Mouse (Mus musculus) left cerebral cortex, postnatal 25 days (tissue): ENCODE results near the gene Gnl1. TPM values are rescaled to one million over a fixed set of nuclear protein-coding genes. Genes with fewer than 3 reads are reported as not detected.
"Not testable (repeated sequence)": the region's sequence is repeated elsewhere in the genome, so short reads cannot be mapped to it uniquely, and the experiment has no call there.

ENCODE experiments used
- DNase-seq, 2 experiments: peaks; one replicate each; pipeline ENCODE4 v3.0.0; 2022; ENCODE audit warnings: low spot score in 2 of 2, mixed read lengths in 1 of 2
- intact Hi-C: fragments of 180-260 bp; cut with DNase I; formaldehyde crosslinking; loops from one replicate; pipeline ENCODE4 v1.15.1; 2025
- total RNA-seq, 2 experiments: library from RNA; stranded (reverse); gene quantifications; 2 replicates each; pipeline ENCODE4 v1.2.3; 2021

The Gnl1 gene
- 100 to 1,000 TPM; 161 to 175 TPM for total RNA-seq

DNA sequence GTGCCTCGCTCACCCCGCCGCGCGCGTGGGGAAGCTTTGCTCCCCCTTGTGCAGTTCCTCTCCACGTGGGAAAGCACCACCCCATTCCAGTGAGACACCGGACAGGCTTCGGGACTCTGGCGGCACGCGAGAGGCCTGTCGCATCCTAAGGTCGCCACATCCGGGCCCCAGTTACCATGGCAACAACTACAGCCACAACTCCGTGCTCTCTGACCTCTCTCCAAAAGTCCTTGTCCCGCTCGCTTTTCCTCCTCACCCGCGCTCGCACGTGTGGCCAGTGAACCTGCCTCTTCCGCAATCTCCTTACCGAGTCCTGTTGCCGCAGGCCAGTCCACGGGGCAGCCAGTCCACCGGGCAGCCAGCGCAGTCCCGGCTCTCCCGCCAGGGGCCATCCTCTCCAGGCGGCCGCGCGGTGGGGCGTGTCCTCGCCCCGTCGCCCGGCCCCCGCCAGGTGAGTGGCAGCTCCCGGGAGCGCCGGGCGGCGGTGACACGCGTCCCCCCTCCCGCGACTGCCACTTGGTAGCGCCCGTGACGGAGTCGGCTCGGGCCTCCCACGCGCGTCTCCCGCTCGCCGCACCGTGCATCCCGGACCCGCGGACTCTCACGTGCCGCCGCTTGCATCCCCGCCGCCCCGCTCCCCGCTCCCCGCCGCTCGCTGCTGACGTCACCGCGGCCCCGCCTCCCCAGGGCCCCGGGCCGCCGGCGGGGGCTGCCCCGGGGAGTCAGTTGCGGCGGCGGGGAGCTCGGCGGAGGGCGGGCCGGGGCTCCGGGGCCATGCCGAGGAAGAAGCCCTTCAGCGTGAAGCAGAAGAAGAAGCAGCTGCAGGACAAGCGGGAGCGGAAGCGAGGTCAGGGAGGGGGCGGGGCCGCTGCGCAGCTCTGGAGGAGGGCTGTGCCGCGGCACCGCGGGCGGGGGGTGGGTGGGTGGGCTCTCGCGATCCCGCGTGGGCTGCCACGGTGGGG lies at the start of gene Gnl1, which contains the start of gene Prr3:
Gene Gnl1, plus strand, starts transcription at position 451 of the 962 bp plus-strand sequence.
Gene Prr3, minus strand, starts transcription at position 836 of the 962 bp plus-strand sequence.
- peak; percentile 95 to 98 for DNase-seq
- intact Hi-C loops = loop anchor here (10.0 kb wide), 2 partner anchors 145 to 975 kb away; partner anchors contain the start of genes Ppp1r11, Tubb5, Znrd1 and Znrd1as

GRCm38 (mm10) chr17:35930627-35931026 lies 49.0 kb upstream of the Gnl1 start:
- intact Hi-C loops = loop anchor here (10.0 kb wide), 2 partner anchors 134 to 264 kb away; partner anchors contain the start of gene H2-T3
- no peak for DNase-seq

DNA sequence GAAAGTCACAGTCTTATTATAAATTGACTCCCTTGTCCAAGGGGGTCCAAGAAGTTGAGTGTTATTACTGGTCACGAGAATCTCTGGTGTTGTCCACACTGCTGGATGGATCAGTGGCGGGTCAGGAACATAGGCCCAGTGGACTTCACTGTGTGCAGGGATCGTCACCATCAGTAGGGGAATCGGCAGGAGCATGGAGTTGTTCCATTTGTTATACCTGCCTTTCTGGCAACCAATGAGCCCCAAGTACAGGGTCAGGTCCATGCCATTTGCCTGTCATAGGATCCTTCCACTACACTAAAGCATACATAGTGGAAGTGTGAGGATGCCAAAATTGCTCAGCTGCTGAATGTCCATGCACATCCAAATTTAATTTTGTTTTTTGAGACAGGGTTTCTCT lies 47.0 kb upstream of the Gnl1 start:
- intact Hi-C loops = loop anchor here (10.0 kb wide), 2 partner anchors 132 to 262 kb away; partner anchors contain the start of gene H2-T3
- DNase-seq = no peak

DNA sequence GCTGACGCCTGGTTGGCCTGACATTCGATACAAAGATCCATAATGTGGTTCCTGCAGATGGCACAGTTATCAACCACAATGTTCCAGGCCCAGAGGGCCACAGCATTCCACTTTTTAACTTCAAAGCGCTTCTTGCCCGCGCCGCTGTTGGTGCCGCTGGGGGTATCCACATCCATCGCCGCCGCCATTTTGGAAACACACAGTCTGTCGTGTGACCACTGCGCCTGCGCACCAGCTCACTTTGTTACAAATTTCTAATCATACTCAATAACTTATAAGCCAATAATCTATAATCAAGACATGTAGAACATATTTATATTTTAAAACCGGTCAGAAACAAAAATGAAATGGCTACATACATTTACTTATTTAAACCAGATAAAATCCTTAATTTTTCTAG lies 43.9 kb upstream of the Gnl1 start:
- not testable (repeated sequence) for DNase-seq
- intact Hi-C loops = loop anchor here (5.0 to 10.0 kb wide), 4 partner anchors 129 to 482 kb away; partner anchors contain the start of gene H2-T3

DNA sequence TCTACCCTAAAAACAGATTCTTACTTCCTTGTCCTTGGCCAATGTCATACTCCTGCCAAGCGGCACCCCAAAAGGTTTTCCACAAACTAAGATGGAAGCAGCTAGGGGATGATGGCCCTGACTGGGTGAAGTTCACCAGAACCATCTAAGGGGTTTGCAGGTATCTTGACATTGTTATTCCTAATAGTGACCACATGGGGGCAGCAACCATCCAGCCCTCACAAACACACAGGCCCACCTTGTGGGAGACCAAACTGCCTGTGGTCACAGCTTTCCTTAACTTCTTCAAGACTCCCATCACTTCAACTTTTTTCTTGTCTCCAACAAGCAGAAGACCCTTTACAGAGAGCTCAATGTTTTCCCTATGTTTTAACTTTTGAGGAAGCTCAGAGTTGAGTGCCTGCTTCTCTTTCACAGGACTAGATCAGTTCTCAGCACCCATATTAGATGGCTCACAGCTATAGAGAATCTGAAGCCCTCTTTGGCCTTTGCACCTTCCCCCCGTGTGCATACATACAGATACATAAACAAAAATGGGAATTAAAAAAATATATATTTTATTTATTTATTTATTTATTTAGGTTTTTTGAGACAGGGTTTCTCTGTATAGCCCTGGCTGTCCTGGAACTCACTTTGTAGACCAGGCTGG lies 41.8 kb upstream of the Gnl1 start:
- DNase-seq = peak; percentile 58 to 59

GRCm38 (mm10) chr17:35939108-35939507 lies 40.5 kb upstream of the Gnl1 start:
- no peak for DNase-seq
- intact Hi-C loops = loop anchor here (5.0 to 10.0 kb wide), 4 partner anchors 126 to 478 kb away; partner anchors contain the start of gene H2-T3

More for the DNA sequence above, 41.8 kb upstream of the Gnl1 start:
- intact Hi-C loops = loop anchor here (1.0 to 10.0 kb wide), 5 partner anchors 55 to 479 kb away; partner anchors contain the start of gene H2-T3

GRCm38 (mm10) chr17:35939941-35940340 lies 39.7 kb upstream of the Gnl1 start:
- intact Hi-C loops = loop anchor here (5.0 to 10.0 kb wide), 4 partner anchors 125 to 477 kb away; partner anchors contain the start of gene H2-T3
- DNase-seq = no peak

DNA sequence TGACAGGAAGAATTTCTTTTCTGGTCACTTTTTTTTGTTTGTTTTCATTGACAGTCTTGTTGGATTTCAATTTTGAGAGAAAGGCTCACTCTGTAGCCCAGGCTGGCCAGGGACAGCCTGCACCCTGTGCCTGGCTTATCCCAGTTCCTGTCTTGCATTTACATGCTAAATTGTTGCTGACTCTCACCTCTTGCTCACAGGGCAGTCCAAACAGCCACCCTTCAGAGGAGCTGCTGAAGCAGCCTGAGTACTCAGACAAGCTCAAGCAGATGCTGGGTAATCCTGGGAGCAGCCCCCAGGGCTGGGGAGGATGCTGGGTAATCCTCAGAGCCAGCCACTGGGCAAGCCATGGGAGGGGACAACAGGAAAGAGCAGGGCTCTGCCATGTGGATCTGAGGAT lies 28.7 kb upstream of the Gnl1 start:
- DNase-seq, intact Hi-C loops: not testable (repeated sequence)

DNA sequence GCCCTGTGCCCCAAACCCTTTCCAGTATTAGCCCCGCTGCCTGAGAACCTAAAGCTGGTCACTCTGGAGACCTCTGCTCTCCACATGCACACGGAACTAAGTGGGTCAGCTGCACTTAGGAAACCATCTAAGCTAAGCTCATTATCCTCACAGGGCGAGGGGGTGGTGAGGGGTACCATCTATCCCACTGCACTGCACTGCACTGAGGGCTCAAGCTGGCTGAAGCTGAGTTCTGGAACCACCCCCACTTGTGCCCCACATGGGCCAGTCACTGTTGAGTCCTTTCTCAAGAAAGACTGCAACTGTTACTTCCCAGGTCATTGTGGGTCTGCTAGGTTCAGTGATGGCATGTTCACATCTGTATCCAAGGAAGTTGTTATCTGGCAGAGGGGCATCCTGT lies 27.1 kb upstream of the Gnl1 start:
- intact Hi-C loops, DNase-seq: not testable (repeated sequence)

GRCm38 (mm10) chr17:35954665-35955064 lies 25.0 kb upstream of the Gnl1 start:
- intact Hi-C loops = no loop called here
- no peak for DNase-seq

- intact Hi-C loops = no loop called here
Measured at GRCm38 (mm10) chr17:35958533-35959223, 21.0 kb upstream of the Gnl1 start.

DNA sequence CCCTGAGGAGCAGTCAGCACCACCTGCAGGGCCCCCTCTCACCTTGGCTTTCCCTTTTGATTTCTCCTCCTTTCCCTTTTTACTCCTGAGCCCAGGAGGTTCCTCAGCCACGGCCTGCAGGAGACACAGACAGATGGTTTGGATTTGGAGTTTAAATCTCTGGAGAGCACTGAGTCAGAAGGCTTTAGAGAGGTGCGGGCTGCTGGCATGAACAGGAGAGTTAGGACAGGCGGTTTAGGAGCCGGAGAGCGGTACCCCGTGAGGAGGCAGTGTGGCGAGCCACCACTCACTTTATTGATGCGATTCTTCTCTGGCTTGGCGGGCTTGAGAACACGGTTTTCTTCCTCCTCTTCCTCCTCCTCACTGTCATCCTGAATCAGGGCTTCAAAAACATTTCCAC lies 16.4 kb upstream of the Gnl1 start:
- intact Hi-C loops = no loop called here
- no peak for DNase-seq

More at GRCm38 (mm10) chr17:35958533-35959223, 21.0 kb upstream of the Gnl1 start:
- peak in 1 of 2 experiments; percentile 34 for DNase-seq

DNA sequence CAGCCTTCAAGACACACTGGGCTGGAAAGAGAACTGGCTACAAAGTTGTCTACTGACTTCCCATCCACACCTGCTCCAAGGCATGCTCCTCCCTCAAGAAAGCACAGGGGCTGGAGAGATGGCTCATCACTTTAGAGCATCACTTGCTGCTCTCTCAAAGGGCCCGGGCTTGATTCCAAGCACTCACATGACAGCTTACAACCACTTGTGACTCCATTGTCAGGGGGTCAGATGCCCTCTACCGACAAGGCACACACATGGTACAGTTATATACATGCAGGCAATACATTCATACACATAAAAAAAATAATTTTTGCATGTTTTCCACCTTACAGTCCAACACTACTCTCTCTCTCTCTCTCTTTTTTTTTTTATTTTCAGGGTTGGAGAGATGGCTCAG lies 12.0 kb upstream of the Gnl1 start:
- DNase-seq = no peak
- intact Hi-C loops = no loop called here

- intact Hi-C loops = loop anchor here (10.0 kb wide), 2 partner anchors 135 to 985 kb away; partner anchors contain the start of genes Ppp1r11, Tubb5, Znrd1 and Znrd1as
Measured at GRCm38 (mm10) chr17:35969418-35970389, 9.9 kb upstream of the Gnl1 start, which contains the start of gene Abcf1. Abcf1 (minus strand) TSS chr17:35969761.

DNA sequence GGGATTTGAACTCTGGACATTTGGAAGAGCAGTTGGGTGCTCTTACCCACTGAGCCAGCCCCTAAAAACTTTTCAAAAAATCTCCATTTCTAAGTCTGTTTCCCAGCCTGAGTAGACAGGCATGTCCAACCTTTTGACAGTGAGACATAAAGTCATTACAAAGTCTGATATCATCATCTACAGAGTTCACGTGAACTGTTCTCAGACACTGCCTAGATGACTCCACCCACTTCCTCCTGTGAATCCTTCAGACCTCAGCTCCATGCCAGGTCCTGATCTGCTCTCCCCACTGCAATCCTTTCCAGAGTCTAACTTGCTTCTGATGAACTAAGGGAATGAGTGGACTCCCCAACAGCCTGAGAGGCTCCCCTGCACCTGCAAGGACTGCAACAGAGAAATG lies 7.5 kb upstream of the Gnl1 start:
- no peak for DNase-seq
- intact Hi-C loops = loop anchor here (10.0 kb wide), 2 partner anchors 137 to 983 kb away; partner anchors contain the start of genes Ppp1r11, Tubb5, Znrd1 and Znrd1as

More at GRCm38 (mm10) chr17:35969418-35970389, 9.9 kb upstream of the Gnl1 start, which contains the start of gene Abcf1:
- DNase-seq = peak; percentile 98 to 99

DNA sequence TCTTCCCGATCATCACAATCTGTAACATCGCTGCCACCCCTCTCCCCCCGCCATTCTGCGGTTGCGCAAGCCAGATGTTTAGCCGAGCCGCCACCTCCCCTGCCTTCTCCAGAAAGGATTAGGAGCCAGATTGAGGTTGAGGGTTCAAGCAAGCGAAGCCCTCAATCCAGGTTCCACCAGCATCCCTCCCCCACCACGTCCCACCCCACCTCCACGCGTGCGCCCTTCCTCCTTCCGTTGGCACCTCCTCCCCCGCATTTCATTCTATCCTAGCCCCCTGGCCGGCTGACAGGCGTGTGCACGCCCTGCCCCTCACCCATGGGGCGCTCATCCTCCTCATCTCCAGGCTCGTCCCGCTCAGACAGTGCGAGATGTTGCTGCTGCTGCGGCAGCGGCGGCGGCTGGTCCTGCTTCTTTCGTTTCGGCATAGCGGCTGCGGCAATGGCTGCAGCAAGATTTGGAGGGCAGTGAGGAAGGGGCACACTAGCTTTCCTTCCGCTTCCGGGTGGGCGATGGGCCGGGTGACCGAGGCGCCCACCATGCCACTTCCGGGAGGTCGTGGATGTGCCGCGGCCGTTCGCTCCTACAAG lies 745 bp upstream of the Gnl1 start:
- DNase-seq = peak; percentile 94 to 95
- intact Hi-C loops = loop anchor here (10.0 kb wide), 2 partner anchors 144 to 976 kb away; partner anchors contain the start of genes Ppp1r11, Tubb5, Znrd1 and Znrd1as

- intact Hi-C loops = no loop called here
- peak; percentile 53 to 61 for DNase-seq
Measured at GRCm38 (mm10) chr17:35980363-35980754, 708 bp downstream of the Gnl1 start.
